Mouse (Mus musculus) adrenal gland, adult 8-10 months (tissue): ENCODE results near the gene Ubxn7. TPM values are rescaled to one million over a fixed set of nuclear protein-coding genes. Genes with fewer than 3 reads are reported as not detected.
A peak's percentile ranks its signal among the peaks of the same experiment; 100 is the strongest.
"Not testable (repeated sequence)": the region's sequence is repeated elsewhere in the genome, so short reads cannot be mapped to it uniquely, and the experiment has no call there.

Experiments
- DNase-seq: peaks from one replicate; pipeline ENCODE4 v3.0.0; 2022
- total RNA-seq, 4 experiments: library from RNA; stranded (reverse); gene quantifications; 2 replicates each; pipeline ENCODE4 v1.2.4; 2022

Gene Ubxn7
- 10 to 100 TPM; 58.8 to 79.6 (median 69.9) TPM for total RNA-seq

DNA sequence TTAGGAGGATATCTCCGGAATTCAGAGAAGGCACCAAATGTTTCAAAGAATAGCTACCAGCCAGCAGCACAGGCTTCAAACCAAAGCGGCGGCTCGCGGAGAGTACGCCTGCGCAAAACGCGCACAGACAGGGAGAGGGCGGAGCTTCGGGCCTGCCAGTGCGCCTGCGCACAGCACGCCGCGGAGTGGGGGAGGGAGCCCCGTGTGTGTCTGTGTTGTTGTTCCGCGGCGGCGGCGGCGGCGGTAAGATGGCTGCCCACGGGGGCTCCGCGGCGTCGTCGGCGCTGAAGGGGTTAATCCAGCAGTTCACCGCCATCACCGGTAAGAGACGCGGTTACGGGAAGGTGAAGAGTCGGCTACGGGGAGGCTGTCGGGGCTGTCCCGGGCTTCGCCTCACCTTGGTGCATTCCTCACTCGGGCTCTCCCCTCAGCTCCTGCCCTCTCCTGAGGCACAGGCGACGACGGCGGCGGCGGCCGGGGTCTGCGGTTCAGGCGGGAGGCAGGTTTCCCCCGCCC is at the start of gene Ubxn7:
Gene Ubxn7 (plus strand): TSS at position 218 of the 516 bp plus-strand sequence.
- DNase-seq, result peak; percentile 97

DNA sequence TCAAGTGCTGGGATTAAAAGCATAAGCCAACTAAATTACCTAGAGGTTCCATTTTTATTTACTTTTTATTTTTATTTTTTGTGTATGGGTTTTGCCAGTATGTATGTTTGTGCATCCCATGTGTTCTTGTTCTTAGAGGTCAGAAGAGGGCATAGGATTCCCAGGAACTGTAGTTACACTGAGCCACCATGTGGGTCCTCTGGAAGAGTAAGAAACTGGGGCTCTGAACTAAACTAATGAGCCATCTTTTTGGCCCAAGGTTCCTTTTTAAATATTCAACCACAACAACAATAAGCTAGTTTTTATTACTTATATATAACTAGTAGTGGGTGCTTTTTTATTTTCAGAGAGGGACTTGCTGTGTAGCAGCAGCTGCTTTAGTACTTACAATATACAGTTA is 49.4 kb upstream of the Ubxn7 start:
- DNase-seq, result no peak

DNA sequence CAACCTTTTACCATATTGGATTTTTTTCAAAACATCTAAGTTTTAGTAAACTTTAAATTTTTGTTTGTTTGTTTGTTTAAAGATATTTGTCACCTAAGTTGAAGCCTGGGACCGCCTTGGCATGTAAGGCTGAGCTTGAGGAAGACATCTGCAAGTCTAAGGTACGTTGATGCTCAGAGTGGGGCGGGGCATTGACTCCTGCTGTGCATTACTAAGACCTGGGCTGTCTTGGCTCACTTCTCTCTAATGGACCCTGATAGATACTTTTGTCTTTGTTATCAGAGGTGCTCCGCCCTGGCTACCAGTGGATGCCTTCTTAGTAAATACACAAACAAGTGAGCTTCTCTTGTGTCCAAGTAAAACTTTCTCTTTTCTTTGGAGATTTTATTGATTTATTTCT is 40.2 kb upstream of the Ubxn7 start:
- no peak for DNase-seq

GRCm38 (mm10) chr16:32299617-32300016 is 32.4 kb upstream of the Ubxn7 start:
- not testable (repeated sequence) for DNase-seq

DNA sequence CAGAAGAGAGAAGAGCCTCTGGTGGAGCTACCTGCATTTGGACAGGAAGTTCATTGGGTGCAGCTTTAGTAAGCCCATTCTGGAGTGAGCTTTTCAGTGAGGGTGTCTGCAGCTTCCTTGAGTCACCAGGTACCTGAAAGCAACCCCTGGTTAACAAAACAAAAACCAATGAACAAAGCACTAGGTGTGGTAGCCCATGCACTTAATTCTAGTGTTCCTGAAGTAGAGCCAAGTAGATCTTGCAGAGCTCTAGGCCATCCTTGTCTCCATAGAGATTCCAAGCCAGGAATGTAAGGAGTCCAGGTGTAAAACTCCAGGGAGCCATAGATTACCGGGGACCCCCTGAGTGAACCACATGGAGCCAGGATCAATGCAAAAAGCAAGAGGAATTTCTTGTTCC is 29.0 kb upstream of the Ubxn7 start:
- no peak for DNase-seq

DNA sequence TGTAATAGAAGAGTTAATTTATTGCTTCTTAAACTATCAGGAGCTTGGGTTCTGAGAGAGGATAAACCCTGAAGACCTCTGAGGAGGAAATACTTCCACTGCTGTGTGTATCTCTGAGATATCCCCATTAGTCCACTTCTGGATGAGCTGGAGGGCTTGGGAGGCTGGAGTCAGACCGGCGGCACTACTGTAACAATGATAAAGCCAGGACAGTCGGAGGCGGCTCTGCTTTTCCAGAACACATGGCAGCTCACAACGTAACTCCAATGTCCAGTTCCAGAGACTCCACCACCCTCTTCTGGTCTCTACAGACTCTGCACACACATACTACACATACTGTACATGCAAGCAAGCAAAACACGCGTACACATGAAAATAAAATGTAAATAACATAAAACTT is 28.2 kb upstream of the Ubxn7 start:
- DNase-seq, result no peak

DNA sequence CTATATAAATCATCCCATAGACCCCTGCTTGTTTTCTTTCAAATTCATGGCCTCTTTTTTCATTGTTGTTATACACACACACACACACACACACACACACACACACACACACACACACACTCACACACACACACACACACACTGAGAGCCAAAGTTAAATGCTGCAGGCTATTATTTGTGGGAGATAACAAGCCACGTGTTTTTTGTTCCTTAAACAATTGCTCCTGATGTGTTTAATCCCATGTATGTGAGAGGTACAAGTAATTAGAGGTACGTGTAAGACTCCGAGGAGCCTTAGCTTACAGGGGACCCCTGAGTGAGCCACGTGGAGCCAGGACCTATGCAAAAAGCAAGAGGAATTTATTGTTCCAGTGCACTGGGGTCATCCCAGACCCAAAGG is 20.1 kb upstream of the Ubxn7 start:
- no peak for DNase-seq

DNA sequence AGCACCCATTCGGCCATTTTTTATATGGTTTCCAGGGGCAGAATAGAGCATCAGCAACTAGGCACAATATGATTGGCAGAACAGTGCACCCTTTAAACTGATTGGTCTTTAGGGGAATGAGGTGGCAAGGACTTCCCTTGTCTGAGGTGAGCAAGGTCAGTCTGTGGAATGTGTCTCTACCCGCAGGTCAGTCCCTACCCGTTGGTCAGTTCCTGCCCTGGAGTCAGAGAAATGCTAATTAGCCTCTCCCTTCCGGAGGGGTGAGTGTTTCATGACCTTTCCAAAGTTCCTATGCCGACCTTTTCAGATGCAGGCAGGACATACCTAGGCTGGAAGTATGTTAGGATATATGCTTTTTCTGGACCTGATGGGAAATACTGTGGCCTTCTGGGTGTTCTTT is 19.7 kb upstream of the Ubxn7 start:
- no peak for DNase-seq

- DNase-seq, result no peak
Observed at GRCm38 (mm10) chr16:32312859-32313258, 19.2 kb upstream of the Ubxn7 start.

- no peak for DNase-seq
Observed at GRCm38 (mm10) chr16:32316601-32317000, 15.5 kb upstream of the Ubxn7 start.

GRCm38 (mm10) chr16:32323953-32324352 is 8.1 kb upstream of the Ubxn7 start:
- DNase-seq, result no peak

GRCm38 (mm10) chr16:32330876-32331670 is 984 bp upstream of the Ubxn7 start:
- no peak for DNase-seq

GRCm38 (mm10) chr16:32332556-32333511 is 777 bp downstream of the Ubxn7 start:
- peak; percentile 43 for DNase-seq

GRCm38 (mm10) chr16:32335146-32335545 is 3.1 kb downstream of the Ubxn7 start:
- no peak for DNase-seq

- DNase-seq, result peak; percentile 18
Observed at GRCm38 (mm10) chr16:32336026-32336780, 4.1 kb downstream of the Ubxn7 start.

DNA sequence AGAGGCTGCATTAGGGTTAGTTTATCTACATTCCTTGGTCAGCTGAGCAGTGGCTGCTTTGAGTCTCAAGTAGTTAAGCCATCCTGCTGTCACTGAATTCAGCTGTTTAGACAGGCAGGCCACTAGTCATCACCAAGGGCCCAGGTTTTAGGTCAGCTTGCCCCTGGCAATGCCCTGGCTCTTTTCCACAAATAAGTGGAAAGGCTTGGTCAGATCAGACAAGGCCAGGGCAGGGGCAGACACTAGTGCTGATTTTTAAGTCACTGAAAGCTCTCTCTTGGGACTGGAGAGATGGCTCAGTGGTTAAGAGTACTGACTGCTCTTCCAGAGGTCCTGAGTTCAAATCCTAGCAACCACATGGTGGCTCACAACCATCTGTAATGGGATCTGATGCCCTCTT is 4.9 kb downstream of the Ubxn7 start:
- peak; percentile 72 for DNase-seq

DNA sequence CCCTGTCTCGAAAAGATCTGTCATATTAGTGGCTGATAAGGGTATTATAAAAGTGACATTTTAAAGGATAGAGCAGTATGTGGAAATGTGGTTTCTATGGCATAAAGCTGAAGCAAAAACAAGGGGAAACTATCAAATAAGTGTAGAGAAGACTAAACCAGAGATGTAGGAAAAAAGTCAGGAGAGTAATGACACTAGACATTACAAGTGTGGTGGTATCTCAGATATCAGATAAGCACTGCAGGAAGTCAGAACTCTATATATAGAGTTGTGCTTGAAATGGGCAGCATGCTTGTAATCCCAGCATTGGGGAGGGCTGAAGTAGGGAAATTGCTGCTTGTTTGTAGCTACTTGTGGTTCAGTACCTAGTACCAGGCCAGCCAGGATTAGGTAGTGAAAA is 8.4 kb downstream of the Ubxn7 start:
- no peak for DNase-seq

- no peak for DNase-seq
Observed at GRCm38 (mm10) chr16:32345521-32345920, 13.5 kb downstream of the Ubxn7 start.

DNA sequence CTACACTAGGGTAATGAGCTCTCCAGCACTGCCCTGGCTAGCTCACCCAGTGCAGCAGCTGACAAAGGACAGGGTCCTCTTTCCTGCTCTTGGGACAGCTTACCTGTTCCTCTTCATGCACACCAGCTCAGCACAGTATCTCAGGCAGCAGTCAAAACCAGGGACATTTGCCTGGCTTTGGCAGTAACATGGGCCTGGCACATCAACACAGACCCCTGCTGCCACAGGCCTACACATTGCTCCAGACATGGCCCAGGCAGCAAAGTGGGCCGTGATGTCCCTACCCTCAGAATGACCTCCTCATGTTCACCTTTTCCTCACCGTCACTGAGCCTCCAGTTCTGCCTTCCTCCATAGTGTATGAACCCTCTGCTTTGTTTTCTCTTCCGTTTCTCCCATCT is 18.7 kb downstream of the Ubxn7 start:
- no peak for DNase-seq

GRCm38 (mm10) chr16:32363530-32363929 is 31.5 kb downstream of the Ubxn7 start:
- DNase-seq, result no peak

GRCm38 (mm10) chr16:32371351-32371750 is 39.3 kb downstream of the Ubxn7 start:
- no peak for DNase-seq

DNA sequence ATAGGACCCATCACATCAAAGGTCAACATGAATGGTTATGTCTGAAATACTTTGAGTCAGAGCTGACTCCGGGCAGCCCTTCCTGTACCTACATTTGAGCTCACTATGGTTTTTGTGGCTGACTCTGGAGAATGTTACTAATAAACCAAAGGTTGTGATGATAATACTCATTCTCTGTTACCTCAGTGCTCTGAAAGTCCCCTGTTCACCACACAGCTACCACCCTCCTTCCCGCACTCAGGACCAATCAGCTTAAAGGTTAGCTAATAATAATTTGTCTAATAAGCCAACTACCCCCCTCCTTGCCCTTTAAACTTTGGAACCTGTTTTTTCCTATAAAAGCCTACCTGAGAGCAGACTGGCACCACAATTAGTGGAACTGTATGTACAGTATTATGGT is 47.5 kb downstream of the Ubxn7 start:
- DNase-seq, result no peak

- DNase-seq, result no peak
Observed at GRCm38 (mm10) chr16:32382901-32383300, 50.8 kb downstream of the Ubxn7 start.
